Mouse (Mus musculus) G1E (cell line): ENCODE measurements around the gene Slc35f3. TPM values are rescaled to one million over a fixed set of nuclear protein-coding genes. Genes with fewer than 3 reads are reported as not detected.

Source experiments
- ATAC-seq: 2 replicates; pipeline ENCODE4 v1.8.0; 2016; ENCODE audit warnings: mild to moderate bottlenecking; ENCODE audit not compliant: insufficient number of reproducible peaks, poor library complexity, low FRiP score, severe bottlenecking; ENCODE audit errors: extremely low read depth
- DNase-seq: peaks from one replicate; pipeline ENCODE4 v3.0.0; 2012; ENCODE audit warnings: low spot score
- H3K27me3 ChIP-seq: 2 replicates; pipeline ENCODE4 v1.6.1; 2012; ENCODE audit warnings: mild to moderate bottlenecking, low read length, inconsistent platforms; ENCODE audit not compliant: insufficient read depth
- H3K36me3 ChIP-seq: replicated peaks from 2 replicates; pipeline ENCODE3; 2012; ENCODE audit warnings: mild to moderate bottlenecking, inconsistent platforms
- H3K4me1 ChIP-seq: 2 replicates; pipeline ENCODE4 v1.6.1; 2012; ENCODE audit warnings: low read depth, low read length, inconsistent platforms, mixed read lengths; ENCODE audit not compliant: insufficient read depth
- H3K4me3 ChIP-seq: 2 replicates; pipeline ENCODE4 v1.5.1; 2012; ENCODE audit warnings: low read depth, mild to moderate bottlenecking, inconsistent platforms, low read length, moderate library complexity, mixed read lengths
- H3K9me3 ChIP-seq: replicated peaks from 2 replicates; pipeline ENCODE4 v1.6.1; 2012; ENCODE audit warnings: inconsistent platforms
- CTCF ChIP-seq: IDR thresholded peaks from 2 replicates; pipeline ENCODE4 v1.5.1; 2012; ENCODE audit warnings: low read depth, low read length, inconsistent platforms, mixed read lengths
- GATA1 ChIP-seq: IDR thresholded peaks from 2 replicates; pipeline ENCODE4 v1.6.1; 2012; ENCODE audit warnings: borderline replicate concordance, low read length, inconsistent platforms, mixed read lengths
- GATA2 ChIP-seq: IDR thresholded peaks from 2 replicates; pipeline ENCODE4 v1.6.1; 2012; ENCODE audit warnings: low read depth, low read length, inconsistent platforms, borderline replicate concordance
- POLR2AphosphoS5 ChIP-seq: IDR thresholded peaks from 2 replicates; pipeline ENCODE4 v1.6.1; 2012; ENCODE audit warnings: low read depth, low read length, inconsistent platforms; ENCODE audit not compliant: insufficient replicate concordance
- TAL1 ChIP-seq: conservative IDR thresholded peaks from 2 replicates; pipeline ENCODE4 v1.6.1; 2012; ENCODE audit warnings: low read depth, low read length, inconsistent platforms, mixed read lengths
- polyA plus RNA-seq: library from polyadenylated mRNA; stranded (reverse); fragments of >175 nt; gene quantifications from 2 replicates; pipeline ENCODE4 v1.2.3, GENCODE M21; 2012
- total RNA-seq, 2 experiments: library from RNA; stranded (forward) in 1 of 2; stranded (reverse) in 1 of 2; fragments of 200-1000 nt in 1 of 2; fragments of >200 nt in 1 of 2; fragmentation: Nextera tagmentation in 1 of 2; gene quantifications; 2 replicates each; pipeline ENCODE4 v1.2.3; 2014 to 2017

Gene Slc35f3
- total and polyA plus RNA-seq, 3 experiments: not detected

DNA sequence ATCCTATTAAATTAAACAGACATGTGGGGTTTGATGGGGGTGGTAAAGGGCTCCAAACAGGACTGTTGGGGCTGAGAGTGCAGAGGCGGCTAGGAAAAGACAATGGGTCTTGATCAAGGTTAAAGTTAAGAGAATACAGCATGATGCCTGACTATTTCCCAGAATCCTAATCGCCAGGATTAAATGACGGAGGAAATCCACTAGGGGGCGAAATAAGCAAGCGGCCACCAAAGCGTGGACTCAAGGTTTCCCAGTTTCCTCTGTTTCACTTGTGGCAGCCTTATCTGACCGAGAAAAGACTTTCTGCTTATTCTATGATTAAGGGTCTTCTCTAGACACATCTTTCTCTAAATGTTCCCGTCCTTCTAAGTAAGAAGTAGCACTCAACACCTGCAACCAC is 31.2 kb upstream of the Slc35f3 start:
- Histone ChIP-seq H3K4me3 (no peak overlapping the region), H3K9me3 (peaks cover 54% of the 10 kb centered on the region), H3K4me1 (no peaks in the 10 kb centered on the region), H3K36me3 (no peaks in the 10 kb centered on the region), H3K27me3 (no peaks in the 10 kb centered on the region)
- TF ChIP-seq CTCF: no peak
- TF ChIP-seq TAL1: no peak
- TF ChIP-seq GATA1: no peak
- TF ChIP-seq GATA2: no peak
- no peak for TF ChIP-seq POLR2AphosphoS5
- DNase-seq (no peak), ATAC-seq (no peak)

DNA sequence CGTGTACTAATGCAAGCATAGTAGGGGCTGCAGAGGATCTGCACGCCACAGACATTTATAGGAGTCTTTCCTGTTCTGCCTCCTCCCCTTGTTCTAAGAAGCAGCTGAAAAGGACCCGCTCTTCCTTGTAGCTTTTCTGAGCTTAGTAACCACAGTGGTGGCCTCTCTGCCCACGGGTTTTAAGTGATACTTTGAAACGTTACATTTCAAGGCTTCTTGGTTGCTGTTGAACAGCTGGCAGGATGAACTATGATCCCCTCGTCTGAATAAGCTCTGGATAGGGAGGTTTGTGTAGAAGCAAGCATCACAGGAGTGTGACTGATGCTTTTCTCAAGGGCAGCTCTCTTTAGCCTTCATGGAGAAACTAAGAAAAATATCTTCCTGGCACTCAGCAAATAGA is 28.6 kb upstream of the Slc35f3 start:
- ATAC-seq: no peak
- no peak for DNase-seq
- H3K36me3 ChIP-seq: no peaks in the 10 kb centered on the region
- peaks cover 62% of the 10 kb centered on the region for H3K9me3 ChIP-seq
- TF ChIP-seq GATA1: no peak
- no peak for TF ChIP-seq GATA2
- no peak for TF ChIP-seq CTCF
- no peak for TF ChIP-seq TAL1
- TF ChIP-seq POLR2AphosphoS5: no peak
- no peaks in the 10 kb centered on the region for H3K27me3 ChIP-seq
- no peaks in the 10 kb centered on the region for H3K4me1 ChIP-seq
- no peak overlapping the region for H3K4me3 ChIP-seq

DNA sequence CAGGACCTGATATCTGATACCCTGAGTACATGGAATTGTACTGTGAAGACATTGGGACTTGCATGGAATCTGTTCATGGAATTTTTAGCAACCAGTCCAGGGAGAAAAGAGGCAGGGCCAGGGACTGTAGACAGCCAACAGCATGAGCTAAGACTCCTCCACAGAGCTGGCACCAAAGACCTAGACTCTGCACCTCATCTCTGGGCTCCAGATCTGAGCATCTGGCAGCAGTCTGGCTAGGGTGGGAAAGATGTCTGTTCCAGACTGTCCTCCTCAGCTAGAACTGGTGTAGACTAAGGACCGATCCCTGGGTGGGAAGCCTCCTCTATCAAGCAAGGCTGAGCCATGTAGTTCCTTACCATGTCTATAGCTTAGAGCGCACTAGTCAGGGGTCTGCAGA is 25.9 kb upstream of the Slc35f3 start:
- H3K4me3 ChIP-seq: no peak overlapping the region
- H3K4me1 ChIP-seq: no peaks in the 10 kb centered on the region
- ATAC-seq: no peak
- TF ChIP-seq GATA1 (no peak), CTCF (no peak), POLR2AphosphoS5 (no peak)
- H3K9me3 ChIP-seq: peaks cover 70% of the 10 kb centered on the region
- H3K36me3 ChIP-seq: no peaks in the 10 kb centered on the region
- no peak for DNase-seq
- no peaks in the 10 kb centered on the region for H3K27me3 ChIP-seq

DNA sequence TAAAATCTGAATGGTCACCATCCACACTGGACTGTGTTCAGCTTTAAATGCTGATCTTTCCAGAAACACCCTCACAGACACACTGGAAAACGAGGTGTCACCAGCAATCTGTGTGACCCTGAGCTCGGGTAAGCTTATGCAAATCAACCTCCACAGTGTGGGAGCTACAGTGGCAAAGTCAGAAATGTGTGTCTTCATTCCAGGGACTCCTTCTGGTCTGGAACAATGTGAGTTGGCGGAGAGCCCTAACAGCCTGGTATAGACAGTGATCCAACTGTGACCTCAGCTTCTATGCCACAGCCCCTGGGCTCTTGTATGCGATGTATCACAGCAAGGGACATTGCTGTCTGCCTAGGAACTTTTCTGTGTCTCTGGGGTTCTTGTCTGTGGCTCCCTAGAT is 25.3 kb upstream of the Slc35f3 start:
- H3K4me1 ChIP-seq: no peaks in the 10 kb centered on the region
- no peaks in the 10 kb centered on the region for H3K27me3 ChIP-seq
- TF ChIP-seq CTCF (no peak), GATA1 (no peak), POLR2AphosphoS5 (no peak), TAL1 (no peak), GATA2 (no peak)
- no peak for ATAC-seq
- H3K36me3 ChIP-seq: no peaks in the 10 kb centered on the region
- peaks cover 71% of the 10 kb centered on the region for H3K9me3 ChIP-seq
- DNase-seq: no peak
- no peak overlapping the region for H3K4me3 ChIP-seq

DNA sequence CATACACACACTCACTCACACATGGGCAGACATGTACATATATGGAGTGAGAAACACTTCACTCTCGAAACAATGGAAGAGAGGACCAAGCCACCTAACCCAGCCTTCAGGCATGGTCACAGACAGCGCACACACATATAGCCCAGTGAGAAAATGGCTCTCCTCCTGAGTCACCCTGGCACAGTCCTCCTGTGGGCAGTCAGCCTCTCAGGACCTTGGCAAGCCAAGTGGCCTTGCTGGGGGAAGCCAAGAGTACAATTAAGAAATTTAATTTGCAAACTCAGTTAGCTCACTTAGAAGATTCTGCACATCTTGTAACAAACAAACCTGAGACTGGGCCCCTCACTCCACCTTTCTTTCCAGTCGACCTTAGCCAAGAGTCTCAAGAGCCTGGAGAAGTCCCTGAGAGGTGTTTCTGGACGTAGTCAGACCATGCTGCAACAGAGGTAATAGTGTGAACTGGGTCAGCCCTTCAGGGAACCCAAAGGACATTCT is 23.4 kb upstream of the Slc35f3 start:
- Histone ChIP-seq H3K27me3 (no peaks in the 10 kb centered on the region), H3K9me3 (peaks cover 80% of the 10 kb centered on the region), H3K4me1 (no peaks in the 10 kb centered on the region), H3K36me3 (no peaks in the 10 kb centered on the region), H3K4me3 (no peak overlapping the region)
- ATAC-seq: no peak
- no peak for DNase-seq
- no peak for TF ChIP-seq POLR2AphosphoS5

DNA sequence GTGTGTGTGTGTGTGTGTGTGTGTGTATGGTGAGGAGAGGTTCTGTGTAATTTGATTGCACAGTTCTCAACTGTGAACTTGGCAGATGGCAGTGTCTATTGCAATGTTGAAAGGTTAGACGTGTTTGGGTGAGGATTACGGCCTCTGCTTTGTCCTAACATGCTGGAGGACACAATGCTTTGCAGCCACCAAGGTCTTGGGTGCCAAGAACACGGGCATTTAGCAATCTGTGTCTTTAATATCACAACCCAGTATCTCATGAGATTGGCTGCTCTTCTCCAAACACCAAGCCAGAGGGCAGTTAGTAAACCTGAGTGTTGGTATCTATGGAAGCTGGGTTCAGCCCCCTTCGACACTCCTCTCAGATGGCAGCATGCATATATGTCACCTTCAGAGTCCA is 22.5 kb upstream of the Slc35f3 start:
- no peaks in the 10 kb centered on the region for H3K36me3 ChIP-seq
- H3K27me3 ChIP-seq: no peaks in the 10 kb centered on the region
- peaks cover 82% of the 10 kb centered on the region for H3K9me3 ChIP-seq
- H3K4me3 ChIP-seq: no peak overlapping the region
- DNase-seq (no peak), ATAC-seq (no peak)
- no peaks in the 10 kb centered on the region for H3K4me1 ChIP-seq
- TF ChIP-seq POLR2AphosphoS5 (no peak), GATA1 (no peak), TAL1 (no peak), GATA2 (no peak), CTCF (no peak)

DNA sequence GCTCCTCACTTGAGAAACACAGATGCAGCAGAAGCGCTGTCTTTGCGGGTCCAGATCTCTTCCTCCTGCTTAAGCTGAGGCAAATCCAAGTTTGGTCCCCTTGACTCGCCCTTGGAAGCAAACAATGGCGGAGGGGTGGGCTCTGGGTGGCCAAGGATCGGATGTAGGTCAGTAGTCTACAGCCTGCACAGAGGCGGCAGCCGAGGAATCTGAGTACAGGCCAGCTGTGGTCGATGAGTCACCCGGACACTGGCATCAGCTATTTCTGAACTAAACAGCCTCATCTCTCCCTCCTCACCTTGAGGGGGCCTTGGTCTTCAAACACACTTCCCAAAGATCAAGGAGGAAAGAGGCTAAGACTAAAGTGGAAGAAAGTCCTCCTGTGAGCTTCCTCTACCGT is 6.4 kb upstream of the Slc35f3 start:
- ATAC-seq (no peak), DNase-seq (no peak)
- peaks cover 61% of the 10 kb centered on the region for H3K9me3 ChIP-seq
- H3K27me3 ChIP-seq: no peaks in the 10 kb centered on the region
- H3K4me1 ChIP-seq: no peaks in the 10 kb centered on the region
- TF ChIP-seq GATA1 (no peak), POLR2AphosphoS5 (no peak), GATA2 (no peak), TAL1 (no peak), CTCF (no peak)
- H3K4me3 ChIP-seq: no peak overlapping the region
- no peaks in the 10 kb centered on the region for H3K36me3 ChIP-seq
